Mouse (Mus musculus) lung, postnatal 0 days (tissue): Measurements from ENCODE around the gene E030018B13Rik. TPM values are rescaled to one million over a fixed set of nuclear protein-coding genes. Genes with fewer than 3 reads are reported as not detected.

ENCODE experiments used
- ATAC-seq: fragments of 200-750 bp; cut with Nextera tagmentation; 2 replicates; pipeline ENCODE4 v1.8.0; 2017; ENCODE audit warnings: moderate library complexity
- DNase-seq: peaks from one replicate; pipeline ENCODE4 v3.0.0-alpha.2; 2016; ENCODE audit warnings: low spot score
- H3K27ac ChIP-seq: fragments of 300-500 bp; sonication (generic); 2 replicates; pipeline ENCODE4 v1.5.1; 2014; ENCODE audit warnings: antibody characterized with exemption, mild to moderate bottlenecking, low read length, mixed read lengths
- H3K27me3 ChIP-seq: fragments of 300-500 bp; sonication (generic); replicated peaks from 2 replicates; pipeline ENCODE4 v1.6.1; 2014; ENCODE audit warnings: low read length, mixed read lengths; ENCODE audit not compliant: insufficient read depth
- H3K36me3 ChIP-seq: fragments of 300-500 bp; sonication (generic); 2 replicates; pipeline ENCODE4 v1.6.1; 2014; ENCODE audit warnings: low read length, mixed read lengths; ENCODE audit not compliant: insufficient read depth
- H3K4me1 ChIP-seq: fragments of 300-500 bp; sonication (generic); 2 replicates; pipeline ENCODE4 v1.6.1; 2014; ENCODE audit warnings: antibody characterized with exemption, low read depth, low read length, mixed read lengths; ENCODE audit not compliant: insufficient read depth
- H3K4me2 ChIP-seq: fragments of 300-500 bp; sonication (generic); replicated peaks from 2 replicates; pipeline ENCODE4 v1.6.1; 2014; ENCODE audit warnings: low read depth, mild to moderate bottlenecking, low read length, moderate library complexity, mixed read lengths
- H3K4me3 ChIP-seq: fragments of 300-500 bp; sonication (generic); 2 replicates; pipeline ENCODE4 v1.5.1; 2014; ENCODE audit warnings: low read depth, low read length
- H3K9ac ChIP-seq: fragments of 300-500 bp; sonication (generic); replicated peaks from 2 replicates; pipeline ENCODE4 v1.6.1; 2014; ENCODE audit warnings: low read depth, mild to moderate bottlenecking
- H3K9me3 ChIP-seq: fragments of 300-500 bp; sonication (generic); 2 replicates; pipeline ENCODE4 v1.6.1; 2016; ENCODE audit warnings: low read length, mixed read lengths
- CTCF ChIP-seq: IDR thresholded peaks from 2 replicates; pipeline ENCODE4 v1.5.1; 2016; ENCODE audit warnings: antibody characterized with exemption, mild to moderate bottlenecking
- EP300 ChIP-seq: IDR thresholded peaks from 2 replicates; pipeline ENCODE4 v1.6.1; 2016; ENCODE audit warnings: antibody characterized with exemption, mild to moderate bottlenecking, control low read depth
- WGBS: fragments of 180-500 bp; shearing (Covaris S2); extraction: QIAGEN DNeasy Blood & Tissue Kit; methylation state at CpG from one replicate; pipeline ENCODE4 v1.1.7; 2014; 5-methylcytosine and 5-hydroxymethylcytosine counted together
- polyA plus RNA-seq: library from polyadenylated mRNA; unstranded; fragments of >200 nt; fragmentation: Nextera tagmentation; extraction: Ambion mirVana; gene quantifications from 2 replicates; pipeline ENCODE4 v1.2.1, GENCODE M21; 2015

The E030018B13Rik gene
- polyA plus RNA-seq, 1 experiment from 2014 or later, result 0.27 TPM

DNA sequence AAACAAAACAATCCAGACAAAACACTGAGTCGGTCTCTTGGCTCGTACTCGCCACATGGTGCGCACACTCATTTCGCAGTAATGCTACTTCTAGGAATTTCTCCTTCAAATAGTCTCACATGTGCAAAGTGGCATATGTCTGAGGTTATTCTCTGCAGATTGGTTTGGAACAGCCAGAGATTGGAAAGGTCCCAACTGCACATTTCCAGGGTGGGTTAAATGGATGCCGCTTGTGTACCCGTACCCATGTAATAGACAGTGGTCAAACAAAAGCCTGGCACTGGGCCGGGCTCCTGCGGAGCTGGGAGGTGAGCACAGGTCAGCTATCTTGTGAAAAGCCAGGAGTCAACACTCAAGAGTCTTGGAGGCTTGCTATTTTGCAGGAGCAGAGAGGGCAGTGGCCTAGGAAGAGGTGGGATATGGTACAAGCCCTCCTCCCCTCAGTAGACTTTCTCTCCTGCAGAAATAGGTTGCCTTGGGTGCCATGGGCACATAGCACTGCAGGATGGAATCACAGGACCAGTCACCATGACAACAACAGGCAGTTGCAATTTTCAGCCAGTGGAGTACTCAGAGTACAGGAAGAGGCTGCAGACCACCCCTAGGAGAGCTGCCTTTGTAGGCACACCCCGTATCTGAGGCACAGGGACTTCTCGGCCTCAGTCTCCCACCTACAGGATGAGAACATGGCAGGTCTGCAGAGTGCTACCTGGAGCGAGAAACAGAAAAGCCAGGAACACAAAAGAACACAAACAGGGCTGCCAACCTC is 41.4 kb downstream of the E030018B13Rik start:
- Histone ChIP-seq H3K4me3 (no peak overlapping the region), H3K4me2 (no peak overlapping the region), H3K9me3 (no peaks in the 10 kb centered on the region), H3K4me1 (peaks cover 4% of the 10 kb centered on the region; the same call in 1 of the 2 replicates), H3K9ac (no peak overlapping the region), H3K27ac (no peak overlapping the region), H3K36me3 (no peaks in the 10 kb centered on the region), H3K27me3 (no peaks in the 10 kb centered on the region)
- WGBS, result 78% methylated on average over 12 of the region's 12 CpGs
- TF ChIP-seq EP300 (no peak), CTCF (no peak)
- DNase-seq (no peak), ATAC-seq (no peak)

DNA sequence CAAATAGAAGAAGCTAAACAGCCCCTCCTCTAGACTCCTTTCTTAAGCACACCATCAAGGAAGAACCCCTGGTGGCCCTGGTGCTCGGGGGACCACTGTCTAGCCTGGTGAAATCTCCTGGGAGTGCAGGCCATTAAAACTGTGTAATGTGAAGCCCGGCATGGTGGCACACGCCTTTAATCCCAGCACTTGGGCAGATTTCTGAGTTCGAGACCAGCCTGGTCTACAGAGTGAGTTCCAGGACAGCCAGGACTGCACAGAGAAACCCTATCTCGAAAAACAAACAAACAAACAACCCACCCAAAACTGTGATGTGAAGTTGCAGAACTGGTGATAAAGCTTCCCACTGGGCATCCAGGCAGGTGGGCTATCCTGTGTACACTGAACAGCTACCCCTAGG is 47.0 kb downstream of the E030018B13Rik start:
- WGBS, result 67% methylated on average over 5 of the region's 5 CpGs
- H3K36me3 ChIP-seq, result no peaks in the 10 kb centered on the region

DNA sequence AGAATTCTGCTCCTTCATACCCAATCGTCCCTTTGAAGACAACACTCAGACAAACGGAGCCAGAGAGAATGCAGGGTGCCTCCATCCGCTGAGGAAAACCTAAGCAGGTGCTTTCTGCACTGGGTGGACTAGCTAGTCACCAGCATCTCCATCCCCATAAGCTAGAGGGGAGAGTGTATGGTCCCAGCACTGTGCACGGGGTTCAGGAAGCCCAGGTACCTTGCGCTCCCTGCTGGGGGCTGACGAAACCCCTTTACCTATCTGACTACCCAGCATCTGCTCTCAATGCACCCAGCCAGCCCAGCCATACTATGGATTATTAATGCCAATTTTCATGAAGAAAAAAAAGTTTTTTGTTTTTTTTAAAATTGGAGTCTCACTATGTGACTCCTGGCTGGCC is 47.5 kb downstream of the E030018B13Rik start:
- TF ChIP-seq CTCF (no peak), EP300 (no peak)
- no peak overlapping the region for H3K9ac ChIP-seq
- DNase-seq (no peak), ATAC-seq (no peak)
- H3K4me1 ChIP-seq, result no peaks in the 10 kb centered on the region; the same call in 1 of the 2 replicates
- no peaks in the 10 kb centered on the region for H3K27me3 ChIP-seq
- no peaks in the 10 kb centered on the region for H3K9me3 ChIP-seq
- H3K27ac ChIP-seq, result no peak overlapping the region
- 78% methylated on average over 6 of the region's 6 CpGs for WGBS
- H3K36me3 ChIP-seq, result no peaks in the 10 kb centered on the region
- no peak overlapping the region for H3K4me3 ChIP-seq
- H3K4me2 ChIP-seq, result no peak overlapping the region

More for the DNA sequence above, 47.0 kb downstream of the E030018B13Rik start:
- no peak overlapping the region for H3K4me3 ChIP-seq
- H3K27ac ChIP-seq, result no peak overlapping the region
- H3K4me1 ChIP-seq, result no peaks in the 10 kb centered on the region; the same call in 1 of the 2 replicates
- ATAC-seq (no peak), DNase-seq (no peak)
- H3K9ac ChIP-seq, result no peak overlapping the region
- no peaks in the 10 kb centered on the region for H3K9me3 ChIP-seq
- no peak for TF ChIP-seq CTCF
- TF ChIP-seq EP300, result no peak
- no peak overlapping the region for H3K4me2 ChIP-seq
- no peaks in the 10 kb centered on the region for H3K27me3 ChIP-seq

DNA sequence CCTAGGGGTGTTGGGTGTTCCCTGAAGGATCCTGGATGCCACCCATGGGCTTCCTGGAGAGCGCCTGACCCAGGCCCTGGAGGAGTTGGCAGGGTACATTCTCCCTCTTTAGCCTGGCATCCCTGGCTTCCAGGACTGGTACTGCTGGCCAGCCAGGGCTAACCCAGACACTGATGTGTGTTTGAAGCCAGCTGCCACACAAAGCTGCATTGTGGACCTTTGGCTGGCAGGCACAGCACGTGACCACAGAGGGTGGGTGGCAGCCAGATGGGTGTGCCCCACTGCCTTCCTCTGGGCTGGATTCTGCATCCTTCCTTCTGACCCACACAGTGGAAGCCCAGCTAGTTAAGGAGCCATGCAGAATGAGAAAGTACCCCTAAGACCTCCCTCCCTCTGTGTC is 48.5 kb downstream of the E030018B13Rik start:
- 46% methylated on average over 2 of the region's 2 CpGs for WGBS
- H3K4me2 ChIP-seq, result no peak overlapping the region
- H3K36me3 ChIP-seq, result no peaks in the 10 kb centered on the region
- H3K4me3 ChIP-seq, result no peak overlapping the region
- 0 out of 2 replicates have a peak overlapping the region, but pooled peaks have one; percentile 38 for H3K27ac ChIP-seq
- TF ChIP-seq CTCF (peak; percentile 50), EP300 (no peak)
- H3K9me3 ChIP-seq, result no peaks in the 10 kb centered on the region
- no peak overlapping the region for H3K9ac ChIP-seq
- H3K27me3 ChIP-seq, result no peaks in the 10 kb centered on the region
- peak; percentile 50 for DNase-seq
- H3K4me1 ChIP-seq, result no peaks in the 10 kb centered on the region; the same call in 1 of the 2 replicates
- peak; percentile 86 for ATAC-seq

DNA sequence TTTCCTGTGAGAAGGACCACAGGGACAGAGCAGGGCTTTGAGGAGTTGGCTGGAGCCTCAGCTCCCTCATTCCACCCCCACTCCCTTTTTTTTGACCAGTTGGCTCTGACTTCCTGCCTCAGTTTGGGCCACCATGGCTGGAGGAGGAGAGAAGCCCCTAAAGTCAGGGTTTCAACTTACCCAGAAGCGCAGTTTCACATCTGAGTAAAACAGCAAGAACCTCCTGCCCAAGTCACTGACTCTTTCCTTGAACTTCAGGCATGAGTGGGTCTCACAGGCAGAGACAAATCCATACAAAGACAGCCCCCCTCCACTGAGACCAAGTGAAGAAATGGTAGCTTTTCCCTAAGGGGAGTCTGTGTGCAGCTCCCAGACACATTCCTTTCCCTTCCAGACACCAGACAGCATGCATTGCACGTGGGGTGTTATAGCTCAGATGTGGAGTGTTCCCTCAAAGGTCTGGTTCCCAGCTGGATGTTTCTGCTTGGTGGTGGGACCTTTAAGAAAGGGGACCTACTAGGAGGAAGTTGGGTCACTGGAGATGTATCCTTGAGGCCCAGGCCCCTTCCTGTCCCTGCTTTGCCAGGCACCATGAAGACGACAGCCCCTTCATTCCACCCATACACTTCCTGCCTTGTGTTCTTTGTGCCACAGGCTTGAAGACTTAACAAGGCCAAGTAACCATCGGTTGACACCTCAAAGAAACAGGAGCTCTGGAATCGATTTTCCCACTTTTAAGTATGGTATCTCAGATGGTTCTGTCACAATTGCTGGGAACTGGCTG is 49.2 kb downstream of the E030018B13Rik start:
- H3K36me3 ChIP-seq, result no peaks in the 10 kb centered on the region
- TF ChIP-seq CTCF (no peak), EP300 (no peak)
- ATAC-seq (no peak), DNase-seq (no peak)
- WGBS, result 60% methylated on average over 5 of the region's 5 CpGs
- peak overlapping the region; percentile 38; the same call in 1 of the 2 replicates for H3K27ac ChIP-seq
- H3K27me3 ChIP-seq, result no peaks in the 10 kb centered on the region
- H3K9ac ChIP-seq, result no peak overlapping the region
- H3K4me3 ChIP-seq, result no peak overlapping the region
- no peaks in the 10 kb centered on the region for H3K9me3 ChIP-seq
- H3K4me2 ChIP-seq, result no peak overlapping the region
- H3K4me1 ChIP-seq, result no peaks in the 10 kb centered on the region; the same call in 1 of the 2 replicates

DNA sequence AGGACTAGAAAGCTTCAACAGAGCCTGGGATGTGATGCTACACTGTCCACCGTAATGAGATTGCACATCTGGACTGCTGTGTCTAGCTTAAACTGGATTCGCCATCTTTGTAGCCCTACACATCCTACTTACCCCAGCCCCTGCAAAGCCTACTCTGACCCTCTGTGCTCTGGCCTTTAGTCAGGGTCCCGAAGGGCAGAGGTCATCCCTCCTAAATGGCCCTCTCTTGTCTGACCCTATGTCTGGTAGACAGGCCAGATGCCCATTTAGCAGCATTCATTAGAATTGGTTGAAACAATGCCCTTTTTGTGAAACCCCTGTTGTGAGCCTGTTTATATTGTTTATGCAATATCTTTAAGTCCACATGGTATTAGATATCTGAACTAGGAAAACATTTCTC is 53.3 kb downstream of the E030018B13Rik start:
- no peak for ATAC-seq

More for the DNA sequence above, 53.3 kb downstream of the E030018B13Rik start:
- Histone ChIP-seq H3K4me1 (no peaks in the 10 kb centered on the region; the same call in 1 of the 2 replicates), H3K9me3 (no peaks in the 10 kb centered on the region), H3K27me3 (no peaks in the 10 kb centered on the region), H3K9ac (no peak overlapping the region), H3K4me3 (no peak overlapping the region), H3K36me3 (no peaks in the 10 kb centered on the region), H3K4me2 (no peak overlapping the region), H3K27ac (no peak overlapping the region)
- WGBS, result 83% methylated on average over 3 of the region's 3 CpGs
- no peak for DNase-seq
- TF ChIP-seq CTCF, result no peak
- TF ChIP-seq EP300, result no peak

Other genes starting within 250 kb of the E030018B13Rik start
- gene Klf13, start 22.1 kb downstream of the E030018B13Rik start, polyA plus RNA-seq, result 78.2 and 89.0 TPM in 2 replicates
- not detected in 2 replicates for gene Trpm1, start 237.0 kb downstream of the E030018B13Rik start, polyA plus RNA-seq